23 mouse cellular contexts compared by ENCODE assay signal in genomic region chr2:131550906-131551305, GRCm38 (mm10). TPM values are rescaled to one million over a fixed set of nuclear protein-coding genes. Genes with fewer than 3 reads are reported as not detected.
DNase-seq lines count a peak whose midpoint lies in the region; TF ChIP-seq lines count a peak whose summit lies in the region.
"Had no signal": no experiment of that assay in that cellular context is flagged by ENCODE, and none has a peak within 500 bp of the region (broad histone marks: within the 10 kb centered on the region; RNA-seq: fewer than 3 reads in every experiment).

No protein-coding gene starts in this region.

- intact Hi-C loops in left cerebral cortex, postnatal 10 days (cut with DNase I) = loop anchor here (5.0 kb wide), 1 partner anchor 406 kb away; no protein-coding TSS in a partner anchor

- 0 out of 2 replicates have a peak, but pooled peaks cover 1% of the 10 kb centered on the region for H3K4me1 ChIP-seq in lung, adult 2 months (ENCODE audit: control insufficient read depth, insufficient read depth, low read length)
- peaks cover 24% of the 10 kb centered on the region for H3K4me1 ChIP-seq in brown adipose tissue, adult 24 weeks (ENCODE audit: control insufficient read depth, insufficient read depth, insufficient read length, low read length)

- no peak overlapping the region for H3K4me3 ChIP-seq in lung, adult 2 months (replicated peaks; ENCODE audit: extremely low read depth, low read depth, low read length)
- no peak overlapping the region for H3K4me3 ChIP-seq in brown adipose tissue, adult 24 weeks (ENCODE audit: insufficient read depth, low read depth, low read length)
- H3K4me3 ChIP-seq: forebrain, embryonic 10.5 days; heart, embryonic 10.5 days; hindbrain, embryonic 10.5 days; intestine, embryonic 15.5 days; myocyte; neural tube, embryonic 13.5 days had no signal

- H3K27ac ChIP-seq in brown adipose tissue, adult 24 weeks (replicated peaks; ENCODE audit: low read depth, low read length) = peak overlapping the region; percentile 60
- H3K27ac ChIP-seq: forebrain, embryonic 10.5 days; heart, embryonic 10.5 days; hindbrain, embryonic 10.5 days; intestine, embryonic 15.5 days; macrophage; neural tube, embryonic 13.5 days had no signal

- WGBS in lung, adult 2 months = 34% methylated on average over 2 of the region's 2 CpGs

- TF ChIP-seq POLR2A in lung, adult 2 months (IDR thresholded peaks at IDR 0.05; ENCODE audit: borderline replicate concordance, extremely low read depth, low read depth, low read length) = no peak

- DNase-seq in cerebellum, postnatal 10 days = peak; percentile 64 to 65
- no peak for DNase-seq in cerebellum, postnatal 4 days (ENCODE audit: low spot score in 2 of 2)
- peak; percentile 46 for DNase-seq in lung, postnatal 10 days
- DNase-seq in lung, adult 2 months = no peak
- DNase-seq in adrenal gland, adult 2 months = peak; percentile 94
- DNase-seq in kidney, adult 8-10 months = no peak
- no peak for DNase-seq in left cerebral cortex, postnatal 10 days (ENCODE audit: extremely low spot score in 1 of 2, low spot score in 2 of 2)
- DNase-seq: cerebellum, adult 9-10 months; gastrocnemius, postnatal 36 days; kidney, adult 9 months; kidney, postnatal 14 days; liver, postnatal 0 days had no signal

- TF ChIP-seq CTCF in lung, adult 2 months (IDR thresholded peaks at IDR 0.05; ENCODE audit: insufficient read depth, low read length) = no peak

RNA-seq across cellular contexts. Expression of gene Adra1d, which starts 11.2 kb away (rescaled TPM):
- 5.9 and 7.6 TPM in 2 replicates for polyA plus RNA-seq in lung, adult 2 months (2012; rRNA removed)
- total RNA-seq in adrenal gland, adult 2 months (2021) = 10 to 100 TPM; 26.1 to 30.8 TPM
- 50.8 and 66.2 TPM in 2 replicates for polyA plus RNA-seq in adrenal gland, adult 2 months (2012; rRNA removed)
- 5.4 and 8.7 TPM in 2 replicates for polyA plus RNA-seq in brown adipose tissue, adult 24 weeks (2012; ENCODE audit: insufficient read depth, insufficient read length, missing spikeins)
- total RNA-seq in left cerebral cortex, postnatal 10 days (2021) = 10 to 100 TPM; 17.4 to 20.5 TPM
- total RNA-seq: liver, adult 2 months had no signal
- polyA plus RNA-seq: limb, embryonic 11.5 days; macrophage; midbrain, embryonic 16.5 days had no signal

RNA-seq across cellular contexts. Expression of gene Smox, which starts 59.6 kb away (rescaled TPM):
- 28.4 and 29.6 TPM in 2 replicates for polyA plus RNA-seq in lung, adult 2 months (2012; rRNA removed)
- total RNA-seq in adrenal gland, adult 2 months (2021) = 10 to 100 TPM; 24.3 to 33.1 TPM
- 29.3 and 37.6 TPM in 2 replicates for polyA plus RNA-seq in adrenal gland, adult 2 months (2012; rRNA removed)
- polyA plus RNA-seq in brown adipose tissue, adult 24 weeks (2012; ENCODE audit: insufficient read depth, insufficient read length, missing spikeins) = 6.2 and 6.6 TPM in 2 replicates
- total RNA-seq in left cerebral cortex, postnatal 10 days (2021) = 10 to 100 TPM; 45.6 to 60.5 TPM

Comparison
In these comparisons a context has a peak if more than half of its experiments do, and no peak if none do; other contexts are left out.
1. DNase-seq: peak in cerebellum, postnatal 10 days (2 of 2), lung, postnatal 10 days (single experiment) and adrenal gland, adult 2 months (single experiment); none in cerebellum, postnatal 4 days (0 of 2), lung, adult 2 months (single experiment), kidney, adult 8-10 months (0 of 2) and left cerebral cortex, postnatal 10 days (0 of 2).